Mouse (Mus musculus) right cerebral cortex, postnatal 25 days (tissue): Measurements from ENCODE around the gene Pik3r3.
"Not testable (repeated sequence)": the region's sequence is repeated elsewhere in the genome, so short reads cannot be mapped to it uniquely, and the experiment has no call there.

Source experiments
- DNase-seq: peaks from one replicate; pipeline ENCODE4 v3.0.0; 2022

Gene Pik3r3

DNA sequence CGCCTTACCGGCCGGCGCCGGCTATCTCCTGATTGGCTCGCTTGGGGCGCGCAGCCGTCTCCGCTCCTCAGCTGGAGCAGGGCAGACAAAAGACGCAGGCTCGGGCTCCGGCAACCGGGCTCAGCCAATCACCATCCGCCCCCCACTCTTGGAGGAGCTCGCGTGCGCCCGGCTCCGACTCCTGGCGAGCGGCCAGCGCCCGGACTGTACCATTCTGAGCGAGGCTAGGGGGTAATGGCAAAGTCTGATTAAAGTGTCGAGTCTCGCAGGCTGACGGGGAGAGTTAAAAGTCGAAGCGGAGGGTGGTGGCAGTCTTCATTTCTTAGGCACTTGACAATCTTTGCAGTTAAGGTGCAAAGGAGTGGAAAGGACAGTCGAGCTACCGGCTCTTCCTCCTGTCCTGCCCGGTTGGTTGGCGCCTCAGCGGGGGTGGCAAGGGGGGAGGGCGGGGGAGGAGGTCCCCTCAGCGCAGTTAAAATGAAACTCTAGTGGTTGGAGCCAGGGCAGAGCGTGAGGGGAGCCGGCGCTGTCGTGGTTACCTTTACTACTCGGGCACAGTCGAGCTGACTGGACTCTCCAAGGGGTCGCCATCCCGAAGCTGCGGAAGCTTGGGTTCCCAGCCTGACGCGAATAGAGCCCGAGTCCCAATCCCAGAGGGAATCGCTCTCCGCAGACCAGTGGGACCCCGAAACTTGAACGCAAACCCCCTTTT is at the start of gene Pik3r3:
Pik3r3 (plus strand) TSS at position 479 of the 712 bp plus-strand sequence.
- DNase-seq: peak; percentile 98

DNA sequence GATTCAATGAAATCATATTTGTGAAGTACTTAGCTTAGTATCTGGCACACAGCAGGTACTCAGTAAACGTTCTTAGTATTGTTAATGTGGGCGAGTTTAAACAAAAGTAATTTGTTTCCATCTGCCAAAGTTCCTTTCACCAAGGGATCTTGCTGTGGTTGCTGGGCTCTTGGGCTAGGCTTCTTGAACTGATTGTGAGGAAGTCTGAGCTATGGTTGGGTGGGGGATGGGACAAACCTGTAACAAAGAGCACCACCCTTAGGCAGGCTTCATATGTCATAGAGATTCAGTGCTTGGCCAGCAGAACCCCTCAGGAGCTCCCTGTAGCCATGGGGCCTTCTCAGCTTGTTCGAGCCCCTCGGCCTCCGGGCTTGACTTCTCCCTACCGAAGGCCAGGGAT is 48.3 kb upstream of the Pik3r3 start, which contains the start of the genes 1700042G07Rik and Gm49337:
1700042G07Rik (plus strand) TSS at position 301 of the 400 bp plus-strand sequence.
Gm49337 (plus strand) TSS at position 313 of the 400 bp plus-strand sequence.
- no peak for DNase-seq

DNA sequence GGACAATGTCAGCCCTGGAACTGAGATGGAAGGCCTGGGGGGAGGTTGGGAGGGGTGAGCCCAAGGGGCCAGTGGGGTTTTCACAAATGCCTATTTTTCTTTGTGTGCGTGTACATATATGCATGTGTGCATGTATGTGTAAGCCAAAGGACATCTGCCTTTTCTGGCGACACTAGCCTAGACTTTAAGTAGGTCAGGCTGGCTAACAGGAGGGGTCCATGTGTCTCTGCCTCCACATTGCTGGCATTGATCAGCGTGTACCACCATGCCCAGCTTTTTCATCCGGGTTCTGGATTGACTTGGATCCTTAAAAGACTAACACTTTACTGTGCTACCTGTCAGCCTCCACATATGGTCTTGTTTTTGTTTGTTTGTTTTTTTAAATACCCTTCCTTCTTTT is 47.7 kb upstream of the Pik3r3 start:
- no peak for DNase-seq

DNA sequence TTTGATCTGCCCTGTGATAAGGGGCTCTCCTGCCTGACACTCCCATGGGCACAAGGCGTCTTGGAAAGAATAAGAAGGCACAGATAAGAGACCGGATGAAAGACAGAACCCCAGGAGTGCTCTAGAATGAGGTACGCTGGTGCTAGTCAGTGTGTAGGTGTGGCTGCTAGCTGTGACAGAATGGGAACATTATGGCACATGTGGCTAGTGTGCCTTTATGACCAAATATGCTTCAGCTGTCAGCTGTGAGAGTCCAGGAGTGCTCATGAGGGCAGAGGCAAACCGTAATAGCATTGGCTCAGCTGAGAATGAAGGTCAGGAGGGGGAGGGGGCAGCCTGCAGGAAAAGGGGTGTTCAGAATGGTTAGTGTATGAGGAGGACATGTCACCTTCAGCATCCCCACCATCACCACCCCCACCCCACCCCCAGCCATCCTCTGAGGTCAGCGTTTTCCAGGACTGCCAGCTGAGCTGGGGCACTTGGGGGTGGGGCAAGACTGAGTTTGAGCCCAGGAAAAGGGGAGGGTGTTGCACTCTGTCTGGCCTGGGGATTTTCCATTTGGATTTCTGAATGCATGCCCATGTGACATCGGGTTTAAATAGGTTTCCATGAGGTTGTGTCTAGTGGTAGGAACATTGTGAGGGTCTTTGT is 46.8 kb upstream of the Pik3r3 start:
- no peak for DNase-seq

DNA sequence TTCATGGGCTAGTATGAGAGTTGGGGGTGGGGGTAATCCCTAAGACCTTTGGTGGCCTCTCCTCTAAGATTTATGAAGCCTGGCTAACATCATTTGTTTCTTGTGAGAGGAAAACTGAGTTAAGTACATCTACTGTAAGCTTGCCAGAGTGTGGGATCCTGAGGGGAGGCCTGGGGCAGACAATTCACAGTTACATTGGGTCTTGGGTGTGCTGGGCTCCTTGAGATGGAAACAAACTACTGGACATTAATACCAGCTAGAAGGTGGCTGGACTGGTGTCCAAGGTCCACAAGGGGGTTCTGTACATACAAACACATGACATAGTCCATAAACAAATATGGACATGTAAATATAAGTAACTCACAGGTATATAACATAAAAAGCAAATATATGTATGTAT is 46.3 kb upstream of the Pik3r3 start:
- no peak for DNase-seq

DNA sequence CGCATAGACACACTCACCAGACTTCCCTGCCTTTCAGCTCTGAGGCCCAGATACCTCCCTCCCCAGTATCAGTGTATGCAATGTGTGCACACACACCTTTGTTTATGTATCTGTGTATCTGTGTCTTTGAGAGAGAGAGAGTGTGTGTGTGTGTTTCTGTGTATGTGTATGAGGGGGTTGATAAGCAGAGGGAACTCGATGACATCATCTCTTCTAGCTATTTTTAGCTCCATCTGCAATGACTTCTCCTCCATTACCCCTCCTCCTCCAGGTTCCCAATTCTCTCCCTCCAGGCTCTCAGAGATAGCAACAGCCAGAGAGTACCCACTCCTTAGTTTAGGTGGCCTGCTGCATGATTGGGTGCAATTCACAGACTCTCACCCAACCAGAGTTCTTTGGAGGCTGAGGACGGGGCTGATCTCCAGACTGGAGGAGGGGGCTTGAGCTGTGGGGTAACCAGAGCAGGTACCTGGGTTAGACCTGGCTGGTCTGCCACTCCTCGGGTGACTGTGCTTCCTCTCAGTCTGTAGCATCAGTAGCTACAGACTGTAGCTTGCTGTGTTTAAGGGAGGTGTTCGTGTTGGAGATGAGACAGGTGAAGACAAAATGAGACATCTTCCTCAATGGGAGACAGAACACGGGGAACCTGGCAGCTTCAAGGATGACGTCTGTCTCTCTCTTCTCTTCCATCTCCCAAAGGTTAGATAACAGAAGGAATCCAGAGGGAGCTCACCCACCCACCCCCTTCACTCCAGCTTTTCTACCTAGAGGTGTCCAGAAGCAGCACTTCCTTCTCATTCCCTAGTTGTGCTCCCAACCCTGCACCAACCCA is 45.5 kb upstream of the Pik3r3 start:
- DNase-seq: peak; percentile 70

DNA sequence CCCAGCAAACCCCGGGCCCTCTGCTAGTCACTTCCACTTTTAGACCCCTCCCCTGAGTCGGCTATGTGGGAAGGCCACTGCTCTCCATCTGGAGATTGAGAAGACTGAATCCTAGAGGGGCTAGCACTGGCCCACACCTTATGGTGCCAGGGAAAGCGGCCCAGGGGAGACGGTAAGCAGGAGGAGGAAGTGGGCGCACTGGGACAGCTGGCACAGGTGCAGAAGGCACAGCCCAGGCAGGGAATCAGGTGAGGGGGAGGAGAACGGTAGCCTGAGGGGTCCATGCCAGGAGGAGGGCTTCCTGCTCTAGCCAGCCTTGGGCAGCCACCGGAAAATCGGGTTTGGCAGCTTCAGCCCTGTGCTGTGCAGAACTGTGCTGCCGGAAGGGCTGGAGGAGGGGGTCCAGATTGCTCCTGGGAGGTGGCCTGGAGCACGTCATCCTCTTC is 44.9 kb upstream of the Pik3r3 start:
- DNase-seq: peak; percentile 82

DNA sequence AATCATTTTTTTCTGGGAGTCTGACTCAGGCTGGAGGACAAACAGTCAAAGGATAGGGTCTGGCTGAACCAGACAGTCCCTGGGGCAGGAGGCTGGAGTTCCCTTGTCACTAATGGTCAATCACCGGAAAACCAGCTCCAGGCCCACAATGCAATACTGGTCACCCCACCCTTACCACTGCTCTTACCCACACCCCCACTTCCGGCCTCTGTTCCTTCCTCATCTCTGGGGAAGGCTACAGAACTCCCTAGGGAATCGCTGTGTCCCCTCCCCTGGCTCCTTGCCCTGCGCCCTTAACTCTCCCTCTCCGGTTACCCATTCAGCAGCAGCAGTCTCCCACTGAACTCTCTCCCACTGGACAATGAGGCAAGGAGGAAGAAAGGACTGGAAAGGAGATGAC is 44.3 kb upstream of the Pik3r3 start:
- DNase-seq: no peak

DNA sequence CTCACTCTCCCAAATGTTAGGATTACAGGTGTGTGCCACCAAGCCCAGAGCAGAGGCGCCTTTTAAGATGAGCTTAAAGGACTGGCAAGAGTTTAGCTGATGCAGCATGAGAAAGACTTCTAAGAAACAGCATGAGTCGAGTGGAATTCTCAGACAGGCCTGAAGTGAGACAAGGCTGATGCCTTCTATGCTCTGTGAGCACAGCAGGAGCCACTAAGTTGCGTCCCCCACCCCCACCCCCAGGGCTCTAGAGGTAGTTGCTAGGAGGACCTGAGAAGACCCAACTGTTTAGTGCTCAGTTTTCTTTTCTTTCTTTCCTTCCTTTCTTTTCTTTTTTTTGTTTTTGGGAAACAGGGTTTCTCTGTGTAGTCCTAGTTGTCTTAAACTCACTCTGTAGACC is 39.3 kb upstream of the Pik3r3 start:
- DNase-seq: no peak

DNA sequence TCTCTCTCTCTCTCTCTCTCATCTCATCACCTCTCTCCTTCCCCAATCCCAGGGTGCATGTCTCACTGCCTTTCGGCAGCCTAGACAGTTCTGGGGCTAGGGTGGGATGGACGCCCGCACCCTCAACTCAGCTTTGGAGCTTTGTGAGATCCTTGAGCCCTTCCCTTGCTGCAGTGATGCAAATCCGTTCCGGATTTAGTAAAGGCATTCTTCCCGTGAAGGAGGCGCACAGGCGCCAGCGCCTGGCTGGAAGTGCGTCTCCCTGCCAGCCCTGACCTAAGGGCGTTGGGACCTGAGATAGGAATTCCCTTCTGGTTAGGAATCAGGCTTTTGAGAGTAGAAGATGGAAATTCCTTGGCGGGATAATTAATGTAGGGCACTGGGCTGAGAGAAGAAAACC is 38.7 kb upstream of the Pik3r3 start:
- DNase-seq: peak; percentile 53

DNA sequence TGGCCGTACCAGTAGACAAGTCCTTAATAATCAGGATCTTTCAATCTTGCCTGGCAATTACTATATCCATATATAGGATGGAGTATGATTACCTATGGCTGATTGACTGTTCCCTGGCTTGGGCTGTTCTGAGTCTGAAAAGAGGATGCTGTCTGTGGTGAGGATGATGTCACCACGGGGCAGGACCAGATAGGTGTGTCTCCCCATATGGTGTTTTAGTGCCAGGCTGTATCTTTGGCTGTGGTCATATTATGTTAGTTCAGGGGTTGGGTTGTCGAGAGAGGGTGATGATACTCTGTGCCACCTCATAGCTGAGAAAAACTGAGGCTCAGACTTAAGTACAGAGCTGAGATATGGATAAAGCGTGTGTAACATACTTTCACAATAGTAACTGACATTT is 36.3 kb upstream of the Pik3r3 start:
- no peak for DNase-seq

DNA sequence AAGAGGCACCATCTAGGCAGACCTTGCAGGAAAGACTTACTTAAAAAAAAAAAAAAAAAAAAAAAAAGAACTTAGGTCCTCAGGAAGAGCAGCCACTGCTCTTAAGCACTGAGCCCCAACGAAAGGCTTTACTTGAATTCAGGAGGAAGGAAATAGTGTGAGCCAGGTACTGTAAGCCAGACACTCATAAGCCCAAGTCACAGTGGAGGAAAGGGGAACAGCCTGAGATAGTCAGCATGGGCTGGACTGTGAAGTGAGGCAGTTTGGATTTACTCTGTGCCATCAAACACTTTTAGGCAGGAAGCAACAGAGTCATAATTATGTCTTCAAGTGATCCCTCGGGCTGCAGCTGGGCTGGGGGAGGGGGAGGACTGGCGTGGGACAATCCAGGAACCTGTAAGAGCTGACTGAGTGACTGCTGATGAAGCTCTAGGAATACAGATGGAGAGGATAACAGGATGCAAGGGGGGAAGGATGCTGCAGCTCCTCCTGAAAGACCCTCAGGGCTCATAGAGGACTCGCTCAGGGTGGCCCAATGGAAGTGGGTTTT is 29.1 kb upstream of the Pik3r3 start:
- no peak for DNase-seq

DNA sequence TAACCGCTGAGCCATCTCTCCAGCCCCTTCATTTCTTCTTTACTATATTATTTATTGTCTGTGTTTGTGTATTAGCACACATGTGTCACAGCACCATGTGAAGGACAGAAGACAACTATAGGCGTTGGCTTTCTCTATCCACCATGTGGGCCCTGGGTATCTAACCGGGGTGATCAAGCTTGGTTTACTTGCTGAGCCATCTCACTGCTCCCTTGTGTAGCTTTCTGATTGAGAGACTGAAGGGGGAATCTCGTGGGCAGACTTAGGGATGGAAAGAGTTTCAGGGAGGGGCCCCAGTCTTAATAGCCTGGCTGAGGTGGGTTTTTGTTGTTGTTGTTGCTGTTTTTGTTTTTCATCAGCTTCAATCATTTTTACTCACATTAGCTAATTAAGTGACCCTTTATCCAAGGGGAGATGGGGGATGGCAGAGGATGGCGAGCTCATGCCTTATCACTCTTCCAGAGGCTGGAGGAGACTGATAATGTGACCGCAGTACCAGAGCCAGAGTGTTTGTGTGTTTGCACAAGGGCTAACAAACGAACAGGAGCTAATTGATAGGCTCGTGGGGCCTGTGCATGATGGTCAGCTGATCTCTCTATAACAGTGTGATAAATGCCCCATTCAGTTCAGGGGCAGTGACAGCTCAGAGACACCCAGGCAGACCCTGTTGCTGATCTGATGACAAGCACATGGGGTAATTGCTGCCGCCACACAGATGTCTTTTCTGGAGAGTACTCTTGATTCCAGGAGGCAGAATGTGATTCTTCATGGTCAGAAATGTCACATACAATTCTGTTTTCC is 27.6 kb upstream of the Pik3r3 start:
- DNase-seq: no peak

DNA sequence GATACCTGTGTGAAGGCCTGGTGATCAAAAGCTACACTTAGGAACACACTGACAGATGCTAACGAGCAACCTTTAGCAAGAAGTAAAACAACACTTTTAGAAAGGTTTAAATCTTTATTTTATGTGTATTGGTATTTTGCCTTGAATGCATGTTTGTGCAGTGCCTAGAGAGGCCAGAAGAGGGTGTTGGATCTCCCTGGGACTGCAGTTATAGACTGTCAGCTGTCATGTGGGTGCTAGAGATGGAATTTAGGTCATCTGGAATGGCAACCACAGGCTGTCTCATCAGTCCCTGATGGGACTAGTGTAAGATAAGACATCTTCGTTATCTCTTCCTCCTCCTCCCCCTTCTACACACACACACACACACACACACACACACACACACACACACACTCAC is 23.0 kb upstream of the Pik3r3 start:
- DNase-seq: no peak

DNA sequence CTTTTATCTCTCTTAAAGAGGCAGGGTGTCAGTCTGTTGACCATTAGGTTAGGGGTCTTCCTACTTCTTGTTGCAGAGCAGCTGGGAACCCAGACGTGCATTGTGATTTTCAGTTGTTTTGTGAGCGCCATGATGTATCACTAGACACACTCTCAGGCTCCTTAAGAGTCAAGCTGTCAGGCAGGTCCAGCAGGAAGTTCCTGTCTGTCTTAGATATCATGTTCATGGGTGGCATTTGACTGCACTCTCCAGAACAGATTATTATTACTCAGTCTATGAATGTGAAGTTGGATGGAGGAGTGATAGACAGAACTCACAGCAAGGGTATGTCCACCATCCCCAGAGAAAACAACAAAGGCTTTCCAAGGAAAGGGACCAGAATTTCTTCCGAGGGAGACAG is 17.0 kb upstream of the Pik3r3 start:
- no peak for DNase-seq

DNA sequence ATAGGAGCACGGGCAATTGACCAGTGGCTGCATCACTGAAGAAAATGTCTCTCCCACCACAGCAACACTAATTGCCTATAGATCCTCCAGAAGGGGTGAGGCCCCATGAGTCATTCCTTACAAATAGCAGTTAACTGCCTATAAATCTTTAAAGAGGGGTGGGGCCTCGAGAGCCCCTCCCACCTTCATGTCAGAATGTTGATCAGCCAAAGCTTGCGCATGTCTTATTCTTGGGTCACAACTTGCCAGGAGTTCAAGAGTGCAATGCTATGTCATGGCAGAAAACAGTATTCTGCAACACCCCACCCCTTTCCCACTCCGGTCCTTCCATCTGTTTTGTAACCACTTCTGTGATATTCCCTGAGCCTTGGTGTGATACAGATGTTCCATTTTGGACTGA is 14.9 kb upstream of the Pik3r3 start:
- DNase-seq: no peak

DNA sequence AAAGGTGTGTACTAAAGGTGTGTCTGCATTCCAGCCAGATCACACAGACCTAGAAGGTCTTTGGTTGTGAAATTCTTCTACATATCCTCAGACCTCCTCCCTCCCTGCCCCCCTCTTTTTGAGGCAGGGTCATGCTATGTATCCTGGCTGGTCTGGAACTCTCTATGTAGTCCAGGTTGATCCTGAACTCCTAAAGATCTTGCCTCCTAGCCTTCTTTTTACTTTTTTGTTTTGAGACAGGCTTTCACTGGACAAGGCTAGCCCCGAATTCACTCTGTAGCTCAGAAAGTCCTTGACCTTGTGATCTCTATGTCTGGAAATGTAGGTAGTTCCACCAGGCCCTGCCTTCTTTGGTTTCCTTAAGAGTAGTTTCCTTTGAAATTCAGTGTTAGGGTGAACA is 12.5 kb upstream of the Pik3r3 start:
- no peak for DNase-seq

DNA sequence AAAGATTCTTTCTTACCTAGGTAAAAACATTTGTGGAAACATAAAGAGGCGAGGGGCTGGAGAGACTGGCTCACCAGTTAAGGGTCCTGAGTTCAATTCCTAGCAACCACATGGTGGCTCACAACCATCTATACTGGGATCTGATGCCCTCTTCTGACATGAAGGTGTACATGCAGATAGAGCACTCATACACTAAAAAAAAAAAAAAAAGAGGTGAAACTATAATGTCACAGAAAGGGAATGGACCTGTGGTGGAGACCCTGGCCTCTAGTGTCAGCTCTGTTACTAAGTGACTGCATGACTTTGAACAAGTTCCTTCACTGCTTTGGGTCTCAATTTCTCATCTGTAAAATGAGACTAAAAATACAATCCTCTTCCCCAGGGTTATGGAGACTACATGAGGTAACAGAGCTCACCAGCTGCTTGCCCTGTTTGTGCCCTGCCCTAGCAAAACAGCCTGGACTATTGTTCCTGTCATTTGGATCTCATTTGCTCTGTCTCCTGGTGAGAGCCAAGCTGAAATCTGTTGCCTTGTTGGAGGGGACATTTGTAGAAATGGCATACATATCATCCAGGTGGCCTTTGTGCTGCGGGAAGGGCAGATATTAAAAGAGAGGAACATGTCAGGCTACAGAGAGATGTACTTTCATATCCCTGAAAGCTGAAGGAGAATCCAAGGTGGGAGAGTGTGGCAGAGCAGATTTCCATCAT is 5.4 kb upstream of the Pik3r3 start:
- DNase-seq: no peak

DNA sequence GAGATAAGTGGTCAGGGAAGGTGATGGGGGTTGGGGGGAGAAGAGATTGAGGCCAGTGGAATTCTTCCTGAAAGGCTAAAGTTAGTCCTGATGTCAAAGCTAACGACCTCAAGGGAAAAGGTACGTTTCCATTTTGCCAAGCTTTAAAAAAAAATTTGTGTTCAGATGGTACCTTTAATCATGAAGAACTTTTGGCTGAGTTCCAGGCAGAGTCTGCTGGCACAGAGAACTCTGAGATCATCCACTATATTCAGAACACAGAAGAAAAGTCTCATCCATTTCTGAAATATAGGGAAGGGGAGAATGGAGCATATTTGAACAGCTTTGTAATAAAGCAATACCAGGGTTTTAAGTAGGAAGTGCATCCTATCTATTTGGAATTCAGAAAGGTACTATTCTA is 4.4 kb upstream of the Pik3r3 start:
- DNase-seq: no peak

DNA sequence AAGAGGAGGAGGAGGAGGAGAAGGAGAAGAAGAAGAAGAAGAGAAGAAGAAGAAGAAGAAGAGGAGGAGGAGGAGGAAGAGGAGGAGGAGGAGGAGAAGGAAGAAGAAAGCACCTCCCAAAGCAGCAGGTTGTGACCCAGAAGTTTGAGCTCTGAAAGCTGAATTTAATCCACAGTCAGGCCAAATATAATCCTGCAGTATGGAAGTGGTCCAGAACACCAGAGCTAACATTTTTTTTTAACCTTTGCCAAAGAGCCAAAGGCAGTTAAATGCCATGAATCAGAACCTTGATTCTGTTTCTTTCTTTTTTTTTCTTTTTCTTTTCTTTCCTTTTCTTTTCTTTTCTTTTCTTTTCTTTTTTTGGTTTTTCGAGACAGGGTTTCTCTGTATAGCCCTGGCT is 3.8 kb upstream of the Pik3r3 start:
- not testable (repeated sequence) for DNase-seq

DNA sequence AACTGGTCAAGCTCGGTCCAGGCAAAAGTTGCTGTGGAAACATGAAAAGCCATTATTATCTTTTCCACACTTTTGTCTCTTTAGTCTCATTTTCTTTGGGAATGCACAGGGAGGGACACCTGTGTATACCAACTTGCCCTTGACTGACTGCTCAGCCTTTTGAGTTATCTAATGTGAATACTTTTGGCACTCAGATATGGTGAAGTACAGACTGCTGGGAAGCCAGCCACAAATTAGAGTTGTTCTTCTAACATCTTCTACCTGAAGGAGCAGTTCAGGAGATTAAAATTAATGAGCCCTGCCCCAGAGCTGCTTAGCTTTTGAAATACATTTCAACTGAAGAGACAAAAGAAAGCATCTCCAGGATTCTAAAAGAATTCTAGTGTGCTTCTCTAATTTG is 2.4 kb upstream of the Pik3r3 start:
- DNase-seq: no peak
